Mouse (Mus musculus) ES-E14 (cell line): Measurements from ENCODE around the gene Med24.

Experiments used
- CHD2 ChIP-seq: IDR thresholded peaks from 2 replicates; pipeline ENCODE4 v1.6.1; 2014; ENCODE audit warnings: mild to moderate bottlenecking, low read depth, low read length, inconsistent platforms
- HCFC1 ChIP-seq: IDR thresholded peaks from 2 replicates; pipeline ENCODE4 v1.6.1; 2012; ENCODE audit warnings: low read length, inconsistent platforms, borderline replicate concordance; ENCODE audit not compliant: insufficient read depth
- MAFK ChIP-seq: IDR thresholded peaks from 2 replicates; pipeline ENCODE4 v1.6.1; 2014; ENCODE audit warnings: mild to moderate bottlenecking, low read depth, low read length, inconsistent platforms; ENCODE audit not compliant: insufficient read depth
- ZC3H11A ChIP-seq: IDR thresholded peaks from 2 replicates; pipeline ENCODE4 v1.6.1; 2012; ENCODE audit warnings: low read depth, mild to moderate bottlenecking, inconsistent platforms, low read length, borderline replicate concordance
- ZNF384 ChIP-seq: IDR thresholded peaks from 2 replicates; pipeline ENCODE4 v1.6.1; 2012; ENCODE audit warnings: low read depth, low read length, inconsistent platforms

GRCm38 (mm10) chr11:98725926-98726506 is 3.2 kb downstream of the Med24 start:
- TF ChIP-seq MAFK (no peak), CHD2 (no peak), ZNF384 (no peak), HCFC1 (no peak), ZC3H11A (no peak)
